Mouse (Mus musculus) mouse trophoblast stem cell (cell line): ENCODE data around the gene Gfod1.

Experiments used
- in situ Hi-C, 2 experiments: fragments of 300-500 bp; cut with MseI, MboI; formaldehyde crosslinking; loops; 2 replicates in 1 of 2; 3 replicates in 1 of 2; pipeline ENCODE4 v1.15.1; 2025

The Gfod1 gene

GRCm38 (mm10) chr13:43265116-43265515 is 38.9 kb downstream of the Gfod1 start:
- in situ Hi-C loops: no loop called here

GRCm38 (mm10) chr13:43263646-43264045 is 40.3 kb downstream of the Gfod1 start:
- in situ Hi-C loops: no loop called here

- in situ Hi-C loops: no loop called here
These were observed 41.7 kb downstream of the Gfod1 start for GRCm38 (mm10) chr13:43262114-43262739.

- in situ Hi-C loops: no loop called here
These were observed 42.7 kb downstream of the Gfod1 start for GRCm38 (mm10) chr13:43261287-43261686.

DNA sequence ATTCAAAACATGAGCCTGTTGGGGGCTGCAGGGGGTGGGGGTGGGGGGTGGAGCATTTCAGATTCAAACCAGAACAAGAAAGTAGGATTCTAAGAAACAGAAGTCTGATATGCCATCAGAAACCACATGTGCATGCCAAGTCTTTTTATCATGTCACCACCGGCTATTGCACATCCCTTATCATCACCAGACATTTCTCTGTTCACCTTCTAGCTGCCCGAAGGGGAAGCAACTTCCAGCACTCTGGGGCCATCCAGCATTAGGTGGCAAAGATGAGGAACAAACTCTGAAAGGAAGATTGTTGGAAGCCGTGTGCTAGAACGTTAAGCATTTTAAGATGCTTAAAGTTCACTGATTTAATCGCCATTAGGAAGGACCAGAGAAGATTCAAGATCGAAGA is 43.2 kb downstream of the Gfod1 start:
- in situ Hi-C loops: no loop called here

DNA sequence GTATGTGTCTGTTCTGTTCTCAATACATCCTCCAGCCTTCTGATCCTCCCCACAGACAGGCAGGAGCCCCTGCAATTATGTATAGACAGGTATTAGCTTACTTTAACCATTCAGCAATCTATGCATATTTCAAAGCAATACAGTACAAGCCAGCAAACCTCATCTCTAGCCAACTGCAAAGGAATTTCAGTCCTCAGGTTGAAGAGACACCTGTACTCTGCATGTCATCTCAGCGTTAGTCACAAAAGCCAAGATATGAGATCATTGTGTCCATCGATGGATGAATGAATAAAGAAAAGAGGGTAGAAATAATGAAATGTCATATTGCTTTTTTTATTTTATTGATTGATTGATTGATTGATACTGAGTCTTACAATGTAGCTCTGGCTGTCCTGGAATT is 47.5 kb downstream of the Gfod1 start:
- in situ Hi-C loops: no loop called here

- in situ Hi-C loops: no loop called here
These were observed 50.4 kb downstream of the Gfod1 start for GRCm38 (mm10) chr13:43253526-43253925.

GRCm38 (mm10) chr13:43252105-43252790 is 51.7 kb downstream of the Gfod1 start:
- in situ Hi-C loops: no loop called here

GRCm38 (mm10) chr13:43251391-43251790 is 52.6 kb downstream of the Gfod1 start:
- in situ Hi-C loops: no loop called here

- in situ Hi-C loops: no loop called here
These were observed 53.3 kb downstream of the Gfod1 start for GRCm38 (mm10) chr13:43250653-43251052.

DNA sequence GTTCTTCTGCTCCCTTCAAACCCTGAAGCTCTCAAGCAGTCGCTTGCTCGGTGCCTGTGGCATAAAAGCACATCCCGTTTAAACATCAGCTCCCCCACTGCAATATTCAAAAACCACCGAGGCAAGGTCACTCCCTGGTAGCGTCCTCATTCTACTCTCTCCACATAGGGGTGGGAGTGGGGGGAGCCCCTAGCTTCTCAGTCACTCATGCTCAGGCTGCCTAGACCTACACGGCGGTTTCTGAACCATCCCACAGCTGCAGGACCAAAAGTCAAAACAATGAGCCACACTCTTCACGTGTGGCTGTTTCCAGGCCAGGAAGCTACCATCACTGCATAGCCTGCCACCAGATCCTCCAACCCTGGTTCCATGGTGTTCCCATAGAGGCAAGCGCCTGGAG is 53.9 kb downstream of the Gfod1 start:
- in situ Hi-C loops: no loop called here

DNA sequence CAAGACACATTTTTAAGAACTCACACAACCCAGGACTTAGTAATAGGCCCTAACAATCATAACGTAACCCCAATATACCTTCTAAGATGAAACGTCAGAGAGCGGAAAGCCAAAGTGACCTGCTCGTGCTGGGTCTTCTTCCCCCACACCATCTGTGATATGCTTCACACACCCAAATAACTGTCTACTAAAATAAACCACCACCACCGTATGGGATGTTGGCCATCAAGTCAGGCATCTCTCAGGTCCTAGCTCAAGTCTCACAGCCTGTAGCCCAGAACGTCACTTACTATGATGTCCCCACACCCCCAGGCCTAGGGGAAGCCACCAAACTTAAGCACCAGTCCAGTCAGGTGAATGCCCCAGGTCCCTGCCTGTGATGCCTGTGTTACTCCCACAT is 55.6 kb downstream of the Gfod1 start:
- in situ Hi-C loops: no loop called here

- in situ Hi-C loops: no loop called here
These were observed 57.1 kb downstream of the Gfod1 start for GRCm38 (mm10) chr13:43246876-43247275.

- in situ Hi-C loops: no loop called here
These were observed 60.2 kb downstream of the Gfod1 start for GRCm38 (mm10) chr13:43243793-43244192.

DNA sequence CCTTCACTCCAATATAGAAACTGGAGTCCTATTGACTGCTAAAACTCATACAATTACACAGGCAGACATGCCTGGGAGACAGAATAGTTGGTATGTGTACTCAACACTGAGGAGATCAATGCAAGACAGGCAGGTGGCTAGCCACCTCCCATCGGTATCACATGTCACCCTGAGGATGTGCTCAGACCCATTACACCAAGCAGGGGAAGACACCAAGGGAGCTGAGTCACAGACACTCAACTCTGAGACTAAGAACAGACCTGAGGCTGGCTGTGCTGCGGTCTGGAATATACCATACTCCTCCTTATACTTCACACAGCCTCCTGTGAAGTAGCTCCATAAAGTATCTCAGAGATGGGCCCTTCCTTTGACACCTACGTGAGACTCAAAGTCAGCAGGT is 60.7 kb downstream of the Gfod1 start:
- in situ Hi-C loops: no loop called here

DNA sequence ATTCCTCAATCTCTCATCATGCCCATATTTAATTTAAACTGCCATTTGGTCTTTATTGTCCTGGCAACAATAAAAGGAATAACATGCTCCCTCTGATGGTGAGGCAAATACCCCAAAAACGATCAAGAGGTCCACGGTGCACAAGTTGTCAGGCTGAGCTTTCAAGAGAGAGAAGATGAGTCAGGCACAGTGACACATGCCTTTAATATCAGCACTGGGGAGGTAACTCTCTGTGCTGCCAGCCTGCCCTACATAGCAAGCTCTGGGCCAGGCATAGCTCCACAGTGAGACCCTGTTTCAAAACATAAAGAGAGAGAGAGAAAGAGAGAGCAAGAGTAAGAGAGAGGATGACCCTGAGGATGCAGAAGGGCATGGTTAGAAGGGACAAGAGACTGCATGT is 62.2 kb downstream of the Gfod1 start:
- in situ Hi-C loops: no loop called here

DNA sequence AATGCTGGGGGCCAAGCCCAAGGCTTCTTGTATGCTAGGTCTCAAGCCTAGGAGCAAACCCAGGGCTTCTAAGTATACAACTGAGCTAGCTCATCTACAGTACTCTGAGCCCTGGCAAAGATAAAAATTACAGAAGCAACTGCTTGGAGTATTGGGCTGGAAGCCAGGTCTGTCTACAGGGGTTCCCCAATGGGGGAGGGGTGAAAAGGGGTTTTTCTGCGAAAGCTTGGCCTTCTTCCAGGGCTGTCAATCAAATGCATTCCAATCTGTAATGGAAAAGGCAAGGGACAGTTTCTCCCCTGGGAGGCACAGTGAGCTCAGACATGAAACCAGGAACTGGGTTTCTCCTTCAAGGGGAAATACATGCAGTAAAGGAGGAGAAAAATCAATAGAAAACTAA is 62.9 kb downstream of the Gfod1 start:
- in situ Hi-C loops: no loop called here

DNA sequence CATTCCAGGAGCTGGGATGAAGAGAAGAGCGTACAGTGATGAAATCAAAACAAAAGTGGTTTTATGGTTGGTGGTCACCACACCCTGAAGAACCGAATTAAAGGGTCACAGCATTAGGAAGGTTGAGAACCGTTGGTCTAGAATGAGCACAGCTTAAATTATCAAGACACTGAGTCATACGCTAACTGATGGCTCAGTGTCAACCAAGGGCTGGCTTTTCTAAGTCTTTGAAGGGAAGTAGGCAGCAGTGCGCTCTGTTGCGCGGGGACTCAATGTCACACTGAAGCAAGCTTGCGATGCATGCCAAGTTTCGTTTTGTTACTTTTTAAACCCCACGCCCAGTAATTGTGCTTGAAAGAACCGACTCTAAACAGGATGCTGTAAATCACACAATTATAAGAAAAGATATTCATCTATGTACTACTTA is 64.2 kb downstream of the Gfod1 start:
- in situ Hi-C loops: no loop called here

- in situ Hi-C loops: no loop called here
These were observed 67.3 kb downstream of the Gfod1 start for GRCm38 (mm10) chr13:43236630-43237029.

- in situ Hi-C loops: no loop called here
These were observed 68.0 kb downstream of the Gfod1 start for GRCm38 (mm10) chr13:43235982-43236381.

DNA sequence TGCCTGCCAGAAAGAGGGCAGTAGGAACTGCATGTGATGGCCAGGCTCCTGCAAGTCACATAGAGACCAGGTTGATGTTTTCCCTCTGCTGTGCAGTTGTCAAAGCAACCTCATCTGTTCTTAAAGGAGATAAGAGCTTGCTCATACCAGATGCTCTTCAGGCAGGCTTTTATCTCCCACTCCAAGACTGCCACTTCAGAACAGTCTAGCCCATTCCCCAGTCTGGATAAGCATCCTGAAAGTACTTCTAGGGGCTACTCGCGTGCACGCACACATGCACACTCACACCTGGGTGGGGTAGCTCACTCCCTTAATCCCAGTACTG is 68.4 kb downstream of the Gfod1 start:
- in situ Hi-C loops: no loop called here

GRCm38 (mm10) chr13:43234869-43235585 is 68.9 kb downstream of the Gfod1 start:
- in situ Hi-C loops: no loop called here

DNA sequence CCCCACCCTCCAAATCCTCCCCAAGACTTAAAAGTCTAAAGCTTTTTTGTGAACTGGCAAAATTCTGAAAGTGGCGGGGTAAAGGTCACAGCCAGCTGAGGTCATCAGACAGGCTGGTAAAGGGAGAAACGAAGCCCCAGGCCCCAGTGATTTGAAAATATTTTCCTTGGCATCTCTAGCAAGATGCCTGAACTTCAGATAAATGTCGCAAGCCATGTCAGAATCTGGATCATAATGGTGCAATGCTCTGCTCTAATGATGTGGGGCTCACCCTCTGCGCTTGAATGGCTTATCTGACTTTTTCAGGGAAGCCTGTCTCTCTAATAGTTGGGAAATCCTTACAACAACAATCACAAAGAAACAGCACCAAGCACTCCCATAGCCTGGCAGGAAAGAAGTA is 70.6 kb downstream of the Gfod1 start:
- in situ Hi-C loops: no loop called here
